Mouse (Mus musculus): ENCODE data around the gene Gm3646. TPM values are rescaled to one million over a fixed set of nuclear protein-coding genes. Genes with fewer than 3 reads are reported as not detected.

Gene Gm3646
- total RNA-seq, 2 experiments from 2014 or later = 5.4 to 7.2 TPM

Other genes starting within 250 kb of the Gm3646 start
- gene Rnf149, start 227.9 kb downstream of the Gm3646 start, total RNA-seq (2021) = 10 to 100 TPM in 1 of 2 experiments, 1 to 10 TPM in 1; 7.7 to 10.3 TPM
- not detected for gene Creg2, start 153.9 kb downstream of the Gm3646 start, total RNA-seq (2021)
- gene Rfx8, start 84.3 kb downstream of the Gm3646 start, total RNA-seq (2021) = under 1 TPM; 0.19 to 0.46 TPM
- gene Map4k4, start 95.6 kb upstream of the Gm3646 start, total RNA-seq (2021) = 100 to 1,000 TPM; 158 to 163 TPM